Mouse (Mus musculus): ENCODE results near the gene Klhl23. TPM values are rescaled to one million over a fixed set of nuclear protein-coding genes. Genes with fewer than 3 reads are reported as not detected.
"Not testable (repeated sequence)": the region's sequence is repeated elsewhere in the genome, so short reads cannot be mapped to it uniquely, and the experiment has no call there.

The Klhl23 gene
- polyA plus RNA-seq, 1 experiment from 2014 or later = 57.1 TPM

DNA sequence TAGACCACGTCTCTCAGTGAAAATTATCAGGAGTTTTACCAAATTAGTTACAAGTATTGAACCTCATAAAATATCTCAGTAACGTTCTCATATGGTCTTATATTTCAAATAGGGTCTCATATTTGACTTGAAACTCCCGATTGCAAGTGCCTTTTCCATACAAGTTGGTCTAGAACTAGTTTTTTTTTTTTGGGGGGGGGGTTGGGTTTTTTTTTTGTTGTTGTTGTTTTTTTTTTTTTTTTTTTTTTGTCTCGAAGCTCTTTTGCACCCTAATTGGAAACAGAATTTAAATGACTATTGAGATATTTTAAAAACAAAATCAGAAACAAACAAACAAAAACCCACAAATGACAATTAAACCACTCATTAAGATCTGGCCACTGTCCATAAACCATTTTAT, 31.0 kb upstream of the Klhl23 start:
- Histone ChIP-seq H3K9me3 (ENCODE audit: control insufficient read depth, low read length) (no peaks in the 10 kb centered on the region), H3K4me1 (ENCODE audit: control insufficient read depth in 2 of 2, insufficient read depth in 2 of 2, low read length in 2 of 2) (no peaks in the 10 kb centered on the region), H3K27ac (replicated peaks in 1 of 2; ENCODE audit: control insufficient read depth in 1 of 2, insufficient read depth in 1 of 2, low read depth in 2 of 2, low read length in 2 of 2) (no peak overlapping the region), H3K4me3 (ENCODE audit: control insufficient read depth in 1 of 2, insufficient read depth in 1 of 2, low read depth in 1 of 2, low read length in 2 of 2) (no peak overlapping the region), H3K4me2 (ENCODE audit: low read length) (peak overlapping the region; percentile 85), H3K36me3 (ENCODE audit: control insufficient read depth, insufficient read depth, low read length) (peaks cover 28% of the 10 kb centered on the region), H3K27me3 (ENCODE audit: control insufficient read depth, insufficient read depth, low read length) (no peaks in the 10 kb centered on the region), H3K9ac (ENCODE audit: low read length) (no peak overlapping the region)
- no peak for ATAC-seq (ENCODE audit: insufficient number of reproducible peaks, insufficient read depth, low FRiP score, low read depth)
- 71% methylated on average over 4 of the region's 4 CpGs for WGBS

DNA sequence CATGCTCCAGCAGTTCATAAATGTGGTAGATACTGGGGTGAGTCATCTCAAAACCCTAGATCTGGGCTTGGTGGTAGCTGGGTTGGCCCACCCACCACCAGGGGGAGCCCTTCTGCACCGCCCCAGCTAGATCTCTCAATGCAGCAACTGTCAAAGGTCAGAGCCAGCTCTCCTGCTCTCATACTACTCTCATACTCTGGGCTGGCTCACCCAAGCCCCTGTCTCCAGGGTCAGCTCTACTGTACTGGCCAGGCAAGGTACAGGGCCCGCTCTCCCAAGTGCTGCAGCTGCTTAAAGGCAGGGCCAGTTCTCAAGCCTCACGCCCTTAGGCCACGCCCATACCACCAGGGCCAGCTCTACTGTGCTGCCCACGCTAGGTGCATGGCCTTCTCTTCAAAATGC, 18.8 kb upstream of the Klhl23 start:
- 57% methylated on average over 5 of the region's 5 CpGs for WGBS
- peak; percentile 64 for ATAC-seq (ENCODE audit: insufficient number of reproducible peaks, insufficient read depth, low FRiP score, low read depth)
- Histone ChIP-seq H3K27me3 (ENCODE audit: control insufficient read depth, insufficient read depth, low read length) (no peaks in the 10 kb centered on the region), H3K4me2 (ENCODE audit: low read length) (peak overlapping the region; percentile 35), H3K9me3 (ENCODE audit: control insufficient read depth, low read length) (no peaks in the 10 kb centered on the region), H3K4me3 (ENCODE audit: control insufficient read depth in 1 of 2, insufficient read depth in 1 of 2, low read depth in 1 of 2, low read length in 2 of 2) (no peak overlapping the region), H3K36me3 (ENCODE audit: control insufficient read depth, insufficient read depth, low read length) (0 out of 2 replicates have a peak, but pooled peaks cover under 1% of the 10 kb centered on the region), H3K9ac (ENCODE audit: low read length) (no peak overlapping the region), H3K27ac (replicated peaks in 1 of 2; ENCODE audit: control insufficient read depth in 1 of 2, insufficient read depth in 1 of 2, low read depth in 2 of 2, low read length in 2 of 2) (no peak overlapping the region), H3K4me1 (ENCODE audit: control insufficient read depth in 2 of 2, insufficient read depth in 2 of 2, low read length in 2 of 2) (peaks cover 0 to 2% of the 10 kb centered on the region in 2 experiments; a peak in 1 of 4 replicates)

DNA sequence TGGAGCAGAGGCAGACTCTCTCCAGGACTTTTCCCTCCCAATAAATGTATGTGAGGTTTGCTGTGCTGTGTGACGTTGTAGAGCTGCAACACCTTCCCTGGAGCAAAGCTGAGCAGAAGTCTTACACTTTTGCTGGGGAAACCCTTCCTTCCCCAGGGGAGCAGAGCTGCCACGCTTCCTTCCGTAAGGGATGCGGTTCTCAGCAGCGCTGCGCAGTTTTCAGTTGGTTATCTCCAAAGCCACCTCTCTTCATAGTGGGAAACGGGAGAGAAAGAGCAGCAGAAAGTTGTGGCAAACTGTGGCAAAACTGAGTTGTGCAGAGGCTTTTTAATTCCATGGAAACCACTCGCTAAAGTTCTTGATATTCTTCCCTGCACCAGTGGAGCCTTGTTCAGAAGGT, 18.0 kb upstream of the Klhl23 start:
- 44% methylated on average over 8 of the region's 8 CpGs for WGBS
- ATAC-seq (ENCODE audit: insufficient number of reproducible peaks, insufficient read depth, low FRiP score, low read depth) = no peak

DNA sequence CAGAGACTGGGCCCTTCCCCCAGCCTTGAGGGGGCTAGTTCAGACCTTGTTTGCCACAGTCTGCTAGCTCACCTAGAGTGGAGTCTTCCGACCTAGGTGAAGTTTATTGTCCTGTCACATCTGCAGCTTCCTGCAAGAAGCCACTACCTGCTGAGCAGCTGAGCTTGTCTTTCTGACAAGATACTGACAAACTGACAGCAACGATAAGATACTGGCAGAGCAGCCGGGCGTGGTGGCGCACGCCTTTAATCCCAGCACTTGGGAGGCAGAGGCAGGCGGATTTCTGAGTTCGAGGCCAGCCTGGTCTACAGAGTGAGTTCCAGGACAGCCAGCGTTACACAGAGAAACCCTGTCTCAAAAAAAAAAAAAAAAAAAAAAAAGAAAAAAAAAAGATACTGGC, 17.1 kb upstream of the Klhl23 start:
- not testable (repeated sequence) for H3K27me3 ChIP-seq (ENCODE audit: control insufficient read depth, insufficient read depth, low read length); H3K27ac ChIP-seq (replicated peaks in 1 of 2; ENCODE audit: control insufficient read depth in 1 of 2, insufficient read depth in 1 of 2, low read depth in 2 of 2, low read length in 2 of 2); H3K4me2 ChIP-seq (ENCODE audit: low read length); H3K4me1 ChIP-seq (ENCODE audit: control insufficient read depth in 2 of 2, insufficient read depth in 2 of 2, low read length in 2 of 2); H3K9ac ChIP-seq (ENCODE audit: low read length); ATAC-seq (ENCODE audit: insufficient number of reproducible peaks, insufficient read depth, low FRiP score, low read depth); H3K36me3 ChIP-seq (ENCODE audit: control insufficient read depth, insufficient read depth, low read length); H3K4me3 ChIP-seq (ENCODE audit: control insufficient read depth in 1 of 2, insufficient read depth in 1 of 2, low read depth in 1 of 2, low read length in 2 of 2); H3K9me3 ChIP-seq (ENCODE audit: control insufficient read depth, low read length)
- 70% methylated on average over 7 of the region's 9 CpGs for WGBS

More for the DNA sequence above, 18.0 kb upstream of the Klhl23 start:
- H3K4me3 ChIP-seq (ENCODE audit: control insufficient read depth in 1 of 2, insufficient read depth in 1 of 2, low read depth in 1 of 2, low read length in 2 of 2) = no peak overlapping the region
- no peaks in the 10 kb centered on the region for H3K9me3 ChIP-seq (ENCODE audit: control insufficient read depth, low read length)
- H3K4me1 ChIP-seq (ENCODE audit: control insufficient read depth in 2 of 2, insufficient read depth in 2 of 2, low read length in 2 of 2) = peaks cover 0 to 2% of the 10 kb centered on the region in 2 experiments; a peak in 1 of 4 replicates
- no peaks in the 10 kb centered on the region for H3K36me3 ChIP-seq (ENCODE audit: control insufficient read depth, insufficient read depth, low read length)
- no peak overlapping the region for H3K27ac ChIP-seq (replicated peaks in 1 of 2; ENCODE audit: control insufficient read depth in 1 of 2, insufficient read depth in 1 of 2, low read depth in 2 of 2, low read length in 2 of 2)
- no peak overlapping the region for H3K9ac ChIP-seq (ENCODE audit: low read length)
- H3K4me2 ChIP-seq (ENCODE audit: low read length) = no peak overlapping the region
- H3K27me3 ChIP-seq (ENCODE audit: control insufficient read depth, insufficient read depth, low read length) = no peaks in the 10 kb centered on the region

DNA sequence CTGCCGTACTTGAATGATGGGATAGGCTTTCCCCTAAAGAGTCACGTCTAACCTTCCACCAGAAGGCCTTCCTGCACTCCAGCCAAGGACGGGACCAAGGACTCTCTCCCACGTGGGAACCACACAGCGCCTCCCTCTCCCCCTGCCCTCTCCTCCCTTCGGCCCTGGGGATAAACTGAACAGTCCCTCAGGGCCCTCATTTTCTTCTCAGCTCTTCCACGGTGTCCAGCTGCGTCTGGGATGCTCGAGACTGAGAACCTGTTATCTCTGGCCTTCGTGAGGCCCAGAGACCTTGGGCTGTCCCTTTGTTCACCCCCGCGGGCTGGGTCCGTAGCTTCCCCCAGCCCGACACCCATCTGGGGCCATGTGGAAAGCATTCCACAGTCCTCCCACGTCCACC, 11.6 kb upstream of the Klhl23 start:
- Histone ChIP-seq H3K4me3 (ENCODE audit: control insufficient read depth in 1 of 2, insufficient read depth in 1 of 2, low read depth in 1 of 2, low read length in 2 of 2) (no peak overlapping the region), H3K27ac (replicated peaks in 1 of 2; ENCODE audit: control insufficient read depth in 1 of 2, insufficient read depth in 1 of 2, low read depth in 2 of 2, low read length in 2 of 2) (no peak overlapping the region), H3K9ac (ENCODE audit: low read length) (no peak overlapping the region), H3K4me2 (ENCODE audit: low read length) (no peak overlapping the region), H3K4me1 (ENCODE audit: control insufficient read depth in 2 of 2, insufficient read depth in 2 of 2, low read length in 2 of 2) (no peaks in the 10 kb centered on the region; a peak in 1 of 4 replicates), H3K9me3 (ENCODE audit: control insufficient read depth, low read length) (no peaks in the 10 kb centered on the region), H3K27me3 (ENCODE audit: control insufficient read depth, insufficient read depth, low read length) (no peaks in the 10 kb centered on the region), H3K36me3 (ENCODE audit: control insufficient read depth, insufficient read depth, low read length) (no peaks in the 10 kb centered on the region)
- WGBS = 35% methylated on average over 15 of the region's 15 CpGs
- no peak for ATAC-seq (ENCODE audit: insufficient number of reproducible peaks, insufficient read depth, low FRiP score, low read depth)

DNA sequence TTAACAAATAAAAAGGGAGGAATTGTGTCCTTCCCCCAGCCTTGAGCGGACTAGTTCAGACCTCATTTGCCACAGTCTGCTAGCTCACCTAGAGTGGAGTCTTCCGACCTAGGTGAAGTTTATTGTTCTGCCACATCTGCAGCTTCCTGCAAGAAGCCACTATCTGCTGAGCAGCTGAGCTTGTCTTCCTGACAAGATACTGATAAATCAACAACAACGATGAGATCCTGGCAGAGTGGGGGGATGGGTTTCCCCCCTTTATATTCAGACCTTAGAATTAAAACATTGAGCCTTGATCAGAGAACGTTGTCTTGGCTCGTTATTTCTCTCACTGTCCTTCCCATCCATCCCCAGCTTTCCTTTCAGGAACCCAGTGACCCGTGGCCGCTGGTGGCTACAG, 10.4 kb upstream of the Klhl23 start:
- not testable (repeated sequence) for H3K9me3 ChIP-seq (ENCODE audit: control insufficient read depth, low read length); H3K27ac ChIP-seq (replicated peaks in 1 of 2; ENCODE audit: control insufficient read depth in 1 of 2, insufficient read depth in 1 of 2, low read depth in 2 of 2, low read length in 2 of 2); H3K27me3 ChIP-seq (ENCODE audit: control insufficient read depth, insufficient read depth, low read length); H3K36me3 ChIP-seq (ENCODE audit: control insufficient read depth, insufficient read depth, low read length); H3K9ac ChIP-seq (ENCODE audit: low read length); H3K4me3 ChIP-seq (ENCODE audit: control insufficient read depth in 1 of 2, insufficient read depth in 1 of 2, low read depth in 1 of 2, low read length in 2 of 2); H3K4me2 ChIP-seq (ENCODE audit: low read length); ATAC-seq (ENCODE audit: insufficient number of reproducible peaks, insufficient read depth, low FRiP score, low read depth); H3K4me1 ChIP-seq (ENCODE audit: control insufficient read depth in 2 of 2, insufficient read depth in 2 of 2, low read length in 2 of 2)
- WGBS = 64% methylated on average over 7 of the region's 7 CpGs

DNA sequence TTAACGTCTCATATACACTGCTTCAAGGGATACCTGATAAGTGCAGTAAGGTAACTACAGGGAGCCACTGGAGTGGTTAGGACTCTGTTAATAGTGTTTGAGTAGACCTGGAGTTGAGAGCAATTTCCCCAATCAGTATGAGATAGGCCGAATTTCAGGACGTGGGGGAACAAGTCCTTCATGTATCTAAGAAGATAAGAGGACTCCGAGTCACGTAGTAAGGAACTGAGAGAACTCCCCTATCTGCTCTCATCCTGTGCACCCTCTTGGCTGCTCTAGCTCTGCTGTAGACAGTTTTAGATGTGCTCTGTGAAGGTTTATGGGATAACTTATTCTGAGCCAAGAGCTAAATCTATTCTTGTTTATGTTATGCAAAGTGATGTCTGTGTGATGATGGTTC, 5.2 kb upstream of the Klhl23 start:
- no peak overlapping the region for H3K4me2 ChIP-seq (ENCODE audit: low read length)
- 15% methylated on average over 5 of the region's 5 CpGs for WGBS
- H3K9me3 ChIP-seq (ENCODE audit: control insufficient read depth, low read length) = no peaks in the 10 kb centered on the region
- H3K4me1 ChIP-seq (ENCODE audit: control insufficient read depth in 2 of 2, insufficient read depth in 2 of 2, low read length in 2 of 2) = peaks cover 2 to 11% of the 10 kb centered on the region in 2 experiments; a peak in 2 of 4 replicates
- H3K9ac ChIP-seq (ENCODE audit: low read length) = no peak overlapping the region
- no peaks in the 10 kb centered on the region for H3K36me3 ChIP-seq (ENCODE audit: control insufficient read depth, insufficient read depth, low read length)
- no peak overlapping the region for H3K4me3 ChIP-seq (ENCODE audit: control insufficient read depth in 1 of 2, insufficient read depth in 1 of 2, low read depth in 1 of 2, low read length in 2 of 2)
- H3K27ac ChIP-seq (replicated peaks in 1 of 2; ENCODE audit: control insufficient read depth in 1 of 2, insufficient read depth in 1 of 2, low read depth in 2 of 2, low read length in 2 of 2) = peak overlapping the region in 1 of 2 experiments; percentile 17; a peak in 1 of 4 replicates
- ATAC-seq (ENCODE audit: insufficient number of reproducible peaks, insufficient read depth, low FRiP score, low read depth) = no peak
- no peaks in the 10 kb centered on the region for H3K27me3 ChIP-seq (ENCODE audit: control insufficient read depth, insufficient read depth, low read length)

DNA sequence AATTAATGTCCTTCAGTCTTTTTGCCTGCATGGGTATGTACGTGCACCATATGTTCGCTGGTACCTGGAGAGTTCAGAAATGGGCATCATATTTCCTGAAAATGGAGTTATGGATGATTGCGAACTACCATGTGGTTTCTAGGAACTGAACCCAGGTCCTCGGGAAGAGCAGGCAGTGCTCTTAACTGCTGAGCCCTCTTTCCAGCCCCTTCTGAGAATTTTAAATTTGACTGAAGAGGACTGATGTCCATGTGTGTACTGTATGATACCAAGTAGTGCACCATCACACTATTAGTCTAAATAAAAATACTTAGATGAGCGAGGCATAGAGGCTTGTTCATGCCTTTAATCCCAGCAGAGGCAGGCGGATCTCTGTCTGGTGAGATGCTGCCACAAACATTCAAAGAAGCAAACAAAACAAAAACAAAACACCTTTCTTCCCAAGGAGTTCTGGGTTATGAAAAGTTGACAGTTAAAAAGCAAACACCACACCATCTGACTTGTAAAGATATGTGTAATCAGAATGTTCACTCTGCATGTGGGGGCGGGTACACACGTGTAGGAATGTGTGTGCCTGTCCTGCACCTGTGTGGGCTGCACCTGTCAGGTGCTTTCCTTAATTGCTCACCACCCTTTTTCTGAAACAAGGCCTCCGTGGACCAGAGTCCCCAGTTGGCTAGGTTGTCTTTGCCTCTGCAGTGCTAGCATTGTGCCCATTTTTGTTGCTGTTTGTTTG, 3.2 kb upstream of the Klhl23 start:
- Histone ChIP-seq H3K9ac (ENCODE audit: low read length) (no peak overlapping the region), H3K27ac (replicated peaks in 1 of 2; ENCODE audit: control insufficient read depth in 1 of 2, insufficient read depth in 1 of 2, low read depth in 2 of 2, low read length in 2 of 2) (no peak overlapping the region), H3K4me1 (ENCODE audit: control insufficient read depth in 2 of 2, insufficient read depth in 2 of 2, low read length in 2 of 2) (peaks cover 3 to 11% of the 10 kb centered on the region in 2 experiments; a peak in 2 of 4 replicates), H3K9me3 (ENCODE audit: control insufficient read depth, low read length) (no peaks in the 10 kb centered on the region), H3K4me2 (ENCODE audit: low read length) (no peak overlapping the region), H3K36me3 (ENCODE audit: control insufficient read depth, insufficient read depth, low read length) (no peaks in the 10 kb centered on the region), H3K4me3 (ENCODE audit: control insufficient read depth in 1 of 2, insufficient read depth in 1 of 2, low read depth in 1 of 2, low read length in 2 of 2) (no peak overlapping the region), H3K27me3 (ENCODE audit: control insufficient read depth, insufficient read depth, low read length) (no peaks in the 10 kb centered on the region)
- WGBS = 78% methylated on average over 9 of the region's 9 CpGs
- ATAC-seq (ENCODE audit: insufficient number of reproducible peaks, insufficient read depth, low FRiP score, low read depth) = no peak

All from heart, embryonic 14.5 days (tissue).